Mouse (Mus musculus) kidney, adult 2 months (tissue): ENCODE results near the gene B3gat3.

Experiments used
- CTCF ChIP-seq: fragments of 200-500 bp; conservative IDR thresholded peaks from 2 replicates; pipeline ENCODE4 v1.5.1; 2011; ENCODE audit warnings: low read depth, mild to moderate bottlenecking, control low read depth, low read length, moderate library complexity, mixed read lengths; ENCODE audit not compliant: insufficient read depth, insufficient read length
- POLR2A ChIP-seq: fragments of 200-500 bp; IDR thresholded peaks from one replicate; pipeline ENCODE4 v1.6.1; 2011; ENCODE audit warnings: low read depth, low read length, control low read depth

GRCm38 (mm10) chr19:8942276-8942964 is 22.2 kb downstream of the B3gat3 start:
- TF ChIP-seq CTCF (no peak), POLR2A (no peak)
